Mouse (Mus musculus) midbrain, embryonic 16.5 days (tissue): ENCODE data around the gene Cbln3. TPM values are rescaled to one million over a fixed set of nuclear protein-coding genes. Genes with fewer than 3 reads are reported as not detected.

ENCODE experiments used
- ATAC-seq: fragments of 200-750 bp; cut with Nextera tagmentation; 2 replicates; pipeline ENCODE4 v1.8.0; 2017; ENCODE audit warnings: moderate TSS enrichment
- H3K27ac ChIP-seq: fragments of 300-500 bp; sonication (generic); 2 replicates; pipeline ENCODE4 v1.5.1; 2014; ENCODE audit warnings: mild to moderate bottlenecking, low read length, mixed read lengths
- H3K27me3 ChIP-seq: fragments of 300-500 bp; sonication (generic); 2 replicates; pipeline ENCODE4 v1.6.1; 2014; ENCODE audit warnings: low read depth, low read length, mixed read lengths; ENCODE audit not compliant: control insufficient read depth, insufficient read depth
- H3K36me3 ChIP-seq: fragments of 300-500 bp; sonication (generic); 2 replicates; pipeline ENCODE4 v1.6.1; 2014; ENCODE audit warnings: mild to moderate bottlenecking, low read length, moderate library complexity, mixed read lengths; ENCODE audit not compliant: control insufficient read depth, insufficient read depth
- H3K4me1 ChIP-seq: fragments of 300-500 bp; sonication (generic); 2 replicates; pipeline ENCODE4 v1.6.1; 2014; ENCODE audit warnings: mild to moderate bottlenecking, low read length, mixed read lengths; ENCODE audit not compliant: control insufficient read depth, insufficient read depth
- H3K4me2 ChIP-seq: fragments of 300-500 bp; sonication (generic); 2 replicates; pipeline ENCODE4 v1.6.1; 2014; ENCODE audit warnings: mild to moderate bottlenecking, low read length, mixed read lengths
- H3K4me3 ChIP-seq: fragments of 300-500 bp; sonication (generic); 2 replicates; pipeline ENCODE4 v1.5.1; 2014; ENCODE audit warnings: low read depth, mild to moderate bottlenecking, low read length, moderate library complexity, mixed read lengths
- H3K9ac ChIP-seq: fragments of 300-500 bp; sonication (generic); 2 replicates; pipeline ENCODE4 v1.6.1; 2014; ENCODE audit warnings: low read depth, low read length, mixed read lengths
- H3K9me3 ChIP-seq: fragments of 300-500 bp; sonication (generic); replicated peaks from 2 replicates; pipeline ENCODE4 v1.6.1; 2014; ENCODE audit warnings: mild to moderate bottlenecking, low read length, mixed read lengths; ENCODE audit not compliant: control insufficient read depth, poor library complexity, severe bottlenecking
- WGBS: fragments of 180-500 bp; shearing (Covaris S2); extraction: QIAGEN DNeasy Blood & Tissue Kit; methylation state at CpG from one replicate; pipeline ENCODE4 v1.1.7; 2014; 5-methylcytosine and 5-hydroxymethylcytosine counted together
- polyA plus RNA-seq: library from polyadenylated mRNA; unstranded; fragments of >200 nt; fragmentation: Nextera tagmentation; extraction: Ambion mirVana; gene quantifications from 2 replicates; pipeline ENCODE4 v1.2.1, GENCODE M21; 2015

Cbln3 gene
- 0.15 and 0.20 TPM in 2 replicates for polyA plus RNA-seq

DNA sequence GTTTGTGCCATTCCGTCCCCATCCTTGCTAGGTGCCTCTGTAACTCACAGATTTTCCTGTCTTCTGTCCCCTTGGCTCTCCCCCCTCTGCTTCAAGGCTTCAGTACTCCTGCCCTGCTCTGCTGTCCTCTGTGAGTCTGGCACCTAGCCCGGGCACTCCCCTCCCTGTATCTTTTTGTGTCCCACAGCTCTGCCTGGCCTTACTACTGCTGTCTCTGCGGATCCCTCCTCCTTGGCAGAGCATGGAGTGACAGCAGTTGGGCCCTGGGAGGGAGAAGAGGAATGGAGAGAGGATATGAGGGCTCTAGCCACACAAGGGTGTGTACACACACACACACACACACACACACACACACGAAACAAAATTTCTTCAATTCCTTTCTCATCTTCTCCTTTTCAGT lies at the start of gene Cbln3:
Gene Cbln3, minus strand, starts transcription at position 227 of the 400 bp plus-strand sequence.
- Histone ChIP-seq H3K4me1 (peaks cover 15% of the 10 kb centered on the region), H3K9ac (peak within 1 kb of the TSS; percentile 88), H3K4me2 (peak within 1 kb of the TSS; percentile 74), H3K27me3 (no peaks in the 10 kb centered on the region), H3K9me3 (no peaks in the 10 kb centered on the region), H3K36me3 (peaks cover 4% of the 10 kb centered on the region; the same call in 1 of the 2 replicates), H3K27ac (peak within 1 kb of the TSS; percentile 72), H3K4me3 (peak within 1 kb of the TSS; percentile 79)
- ATAC-seq, result peak; percentile 67
- 24% methylated on average over 4 of the region's 4 CpGs for WGBS

DNA sequence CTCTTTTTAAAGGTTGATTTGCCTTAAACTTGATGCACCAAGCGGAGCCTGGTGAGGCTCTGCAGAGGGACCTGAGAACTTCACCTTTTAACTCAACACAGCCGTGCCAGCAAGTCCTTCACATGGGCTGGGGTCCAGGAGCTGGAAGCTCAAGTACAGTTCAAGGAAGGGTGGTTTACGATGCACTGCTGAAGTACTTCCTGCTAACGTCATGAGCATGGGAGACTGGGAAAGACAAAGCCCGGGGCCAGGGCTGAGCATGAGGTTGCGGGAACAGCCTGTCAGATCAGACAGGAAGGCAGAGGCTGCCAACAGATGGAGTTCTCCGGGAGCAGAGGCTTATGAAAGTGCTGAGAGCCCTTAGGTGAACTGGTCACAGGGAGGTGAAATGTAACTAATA lies 49.4 kb upstream of the Cbln3 start:
- no peak overlapping the region for H3K4me2 ChIP-seq
- no peak for ATAC-seq
- 73% methylated on average over 7 of the region's 7 CpGs for WGBS
- H3K36me3 ChIP-seq, result no peaks in the 10 kb centered on the region
- H3K9me3 ChIP-seq, result peaks cover 3% of the 10 kb centered on the region; the same call in 1 of the 2 replicates
- H3K27me3 ChIP-seq, result no peaks in the 10 kb centered on the region
- no peaks in the 10 kb centered on the region for H3K4me1 ChIP-seq
- no peak overlapping the region for H3K4me3 ChIP-seq
- H3K27ac ChIP-seq, result no peak overlapping the region
- H3K9ac ChIP-seq, result no peak overlapping the region

DNA sequence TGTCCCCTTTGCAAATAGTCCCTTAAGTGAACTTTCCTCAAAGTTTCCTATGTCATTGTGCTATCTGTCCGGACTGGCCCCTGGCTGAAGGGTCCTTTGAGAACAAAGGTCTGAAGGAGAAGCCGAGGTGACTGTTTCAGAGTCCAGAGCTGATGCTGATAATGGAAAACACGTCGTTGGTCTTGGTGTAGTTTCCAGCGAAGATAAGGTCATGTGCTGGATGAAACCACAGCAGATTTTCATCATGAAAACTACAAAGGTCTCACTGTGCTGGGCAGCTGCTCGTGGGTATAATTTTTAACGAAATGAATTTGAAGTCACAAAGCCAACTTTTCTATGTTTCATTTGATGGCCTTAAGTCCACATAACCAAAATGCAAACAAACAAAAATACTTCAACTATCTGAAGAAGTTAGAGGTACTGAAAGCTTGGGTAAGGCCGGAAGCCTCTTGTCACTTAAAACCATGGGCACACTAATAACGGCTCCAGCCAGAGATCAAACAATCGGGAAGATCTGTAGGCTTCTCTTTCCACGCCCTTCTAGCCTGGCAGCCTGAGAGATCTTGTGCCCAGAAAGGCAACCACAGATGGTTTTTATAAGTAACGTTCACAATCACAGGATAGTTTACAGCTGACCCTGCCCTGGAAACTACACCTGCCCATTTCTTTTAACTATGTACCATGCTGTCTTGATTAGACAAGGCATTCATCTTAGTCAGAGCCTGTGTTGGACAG lies 45.2 kb upstream of the Cbln3 start:
- no peak overlapping the region for H3K9ac ChIP-seq
- WGBS, result 85% methylated on average over 12 of the region's 12 CpGs
- ATAC-seq, result no peak

DNA sequence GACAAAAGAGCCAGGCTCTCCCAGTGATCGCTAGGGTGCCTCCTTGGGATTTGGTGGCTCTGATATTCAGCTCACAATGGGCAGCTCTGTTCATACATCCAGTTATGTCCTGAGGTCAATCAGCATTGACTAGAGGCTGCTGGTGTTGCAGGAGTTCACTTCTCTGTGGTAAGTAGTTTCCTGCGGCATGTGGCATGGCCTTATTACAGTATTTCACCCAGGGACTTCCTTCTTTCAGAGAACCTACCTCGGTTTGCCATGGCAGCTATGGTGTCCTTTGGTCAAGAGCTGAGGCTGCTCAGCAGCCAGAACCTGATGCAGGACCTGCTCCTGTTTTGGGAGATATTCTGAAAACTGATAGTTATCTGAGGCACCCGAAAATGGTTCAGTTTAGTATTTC lies 42.7 kb upstream of the Cbln3 start:
- Histone ChIP-seq H3K9ac (no peak overlapping the region), H3K4me3 (no peak overlapping the region), H3K27ac (no peak overlapping the region), H3K9me3 (peaks cover 3% of the 10 kb centered on the region; the same call in 1 of the 2 replicates), H3K27me3 (no peaks in the 10 kb centered on the region), H3K4me2 (no peak overlapping the region), H3K4me1 (no peaks in the 10 kb centered on the region), H3K36me3 (no peaks in the 10 kb centered on the region)
- no peak for ATAC-seq
- 89% methylated on average over 4 of the region's 4 CpGs for whole genome bisulfite sequencing

More for the DNA sequence above, 45.2 kb upstream of the Cbln3 start:
- Histone ChIP-seq H3K27ac (no peak overlapping the region), H3K9me3 (peaks cover 3% of the 10 kb centered on the region; the same call in 1 of the 2 replicates), H3K4me1 (no peaks in the 10 kb centered on the region), H3K27me3 (no peaks in the 10 kb centered on the region), H3K4me3 (no peak overlapping the region), H3K4me2 (no peak overlapping the region), H3K36me3 (no peaks in the 10 kb centered on the region)

DNA sequence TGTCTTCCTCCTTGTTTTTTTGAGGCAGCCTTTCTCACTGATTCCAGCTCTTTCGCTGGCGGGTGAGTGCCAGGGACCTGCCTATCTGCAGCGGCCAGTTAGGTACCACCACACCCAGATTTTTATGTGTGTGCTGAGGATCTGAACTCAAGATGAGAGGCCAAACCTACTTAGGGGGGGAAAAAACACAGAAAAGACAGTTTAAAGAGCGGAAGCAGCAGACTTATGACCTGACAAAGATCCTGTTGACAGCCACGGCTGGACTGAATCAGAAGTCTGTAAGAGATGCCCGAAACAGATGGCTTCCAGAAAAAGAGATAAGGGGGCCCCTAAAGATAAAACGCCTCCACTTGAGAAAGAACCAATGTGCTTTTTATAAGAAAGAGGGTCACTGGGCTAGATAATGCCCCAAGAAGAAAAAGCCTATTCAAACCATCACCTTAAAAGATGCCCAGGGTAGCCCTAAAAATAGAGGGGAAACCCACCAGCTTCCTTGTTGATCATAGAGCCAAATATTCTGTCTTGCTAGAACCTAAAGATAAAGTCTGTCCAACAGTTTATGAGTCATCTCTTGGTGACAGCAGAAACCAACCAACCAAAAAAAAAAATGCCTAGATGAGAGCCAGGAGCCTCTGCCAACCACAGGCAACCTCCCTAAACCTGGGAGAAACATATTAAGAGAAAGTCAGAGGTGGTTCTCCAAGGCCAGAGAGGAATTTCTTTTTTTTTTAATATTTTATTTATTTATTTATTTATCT lies 38.5 kb upstream of the Cbln3 start:
- no peak for ATAC-seq
- no peak overlapping the region for H3K4me3 ChIP-seq
- no peak overlapping the region for H3K27ac ChIP-seq
- H3K4me2 ChIP-seq, result no peak overlapping the region
- 0 out of 2 replicates have a peak, but pooled peaks cover 3% of the 10 kb centered on the region for H3K4me1 ChIP-seq
- no peak overlapping the region for H3K9ac ChIP-seq
- no peaks in the 10 kb centered on the region for H3K9me3 ChIP-seq
- WGBS, result 86% methylated on average over 7 of the region's 7 CpGs
- H3K36me3 ChIP-seq, result no peaks in the 10 kb centered on the region
- no peaks in the 10 kb centered on the region for H3K27me3 ChIP-seq

DNA sequence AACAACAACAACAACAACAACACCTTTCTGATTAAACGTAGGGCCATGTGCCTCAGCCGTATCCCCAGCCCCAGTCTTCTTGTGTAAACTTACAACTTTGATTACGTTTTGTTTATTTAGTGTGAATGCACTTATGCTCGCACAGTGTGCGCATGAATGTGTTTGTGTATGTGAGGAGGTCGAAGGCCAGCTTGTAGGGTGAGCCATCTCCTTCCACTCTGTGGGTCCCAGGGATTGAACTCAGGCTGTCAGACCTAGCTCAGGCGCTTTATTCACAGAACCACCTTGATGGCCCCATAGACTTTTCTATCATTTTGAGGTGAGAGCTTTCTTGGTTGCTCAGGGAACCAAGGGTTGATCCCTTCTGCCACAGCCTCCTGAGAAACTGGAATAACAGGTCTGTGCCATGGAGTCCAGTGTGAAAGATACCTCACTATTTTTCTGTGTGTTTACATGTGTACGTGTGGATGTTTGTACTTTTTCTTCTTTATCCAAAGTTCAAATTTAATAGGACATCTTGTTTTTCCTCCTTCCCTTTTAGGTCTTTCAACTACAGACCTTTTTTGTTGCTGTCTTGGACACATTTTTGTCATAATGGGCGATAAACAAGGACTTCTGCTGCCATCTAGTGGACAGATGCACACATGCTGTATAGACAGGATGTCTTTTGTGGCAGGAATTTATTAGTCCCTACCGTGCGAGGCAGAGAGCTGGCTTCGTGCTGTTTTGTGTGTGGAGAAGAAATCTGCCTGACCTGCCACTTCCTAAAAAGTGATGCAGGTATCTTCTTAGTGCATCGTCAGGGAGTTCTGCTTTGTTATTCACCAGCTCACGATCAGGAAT lies 34.3 kb upstream of the Cbln3 start:
- WGBS, result 40% methylated on average over 14 of the region's 14 CpGs
- no peaks in the 10 kb centered on the region for H3K27me3 ChIP-seq
- H3K9ac ChIP-seq, result peak overlapping the region; percentile 56
- no peak overlapping the region for H3K4me3 ChIP-seq
- H3K27ac ChIP-seq, result peak overlapping the region; percentile 33; the same call in 1 of the 2 replicates
- peak overlapping the region; percentile 45; the same call in 1 of the 2 replicates for H3K4me2 ChIP-seq
- no peaks in the 10 kb centered on the region for H3K36me3 ChIP-seq
- ATAC-seq, result peak; percentile 91
- H3K9me3 ChIP-seq, result no peaks in the 10 kb centered on the region
- H3K4me1 ChIP-seq, result 0 out of 2 replicates have a peak, but pooled peaks cover 3% of the 10 kb centered on the region

DNA sequence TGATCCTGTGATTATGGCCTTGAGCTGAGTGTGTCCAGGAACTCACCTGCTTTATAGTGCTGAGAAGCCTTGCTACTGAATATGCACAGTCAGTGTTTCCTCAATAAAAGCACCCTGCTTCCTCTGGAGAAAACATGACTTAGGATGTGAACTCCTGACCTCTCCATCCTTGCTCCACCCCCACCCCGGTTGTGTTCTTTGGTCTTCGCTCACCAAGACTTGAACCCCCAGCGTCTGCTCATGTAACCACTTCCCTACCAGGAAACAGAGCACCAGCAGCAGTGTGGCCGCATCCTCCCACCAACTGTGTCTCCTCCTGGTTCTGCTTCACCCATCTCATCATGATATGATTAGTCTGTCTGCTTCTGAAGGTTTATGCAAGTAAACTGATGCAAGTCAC lies 29.2 kb upstream of the Cbln3 start:
- ATAC-seq, result no peak
- no peak overlapping the region for H3K4me3 ChIP-seq
- no peak overlapping the region for H3K9ac ChIP-seq
- H3K4me2 ChIP-seq, result no peak overlapping the region
- H3K36me3 ChIP-seq, result no peaks in the 10 kb centered on the region
- H3K4me1 ChIP-seq, result no peaks in the 10 kb centered on the region
- 55% methylated on average over 4 of the region's 4 CpGs for WGBS
- no peak overlapping the region for H3K27ac ChIP-seq
- no peaks in the 10 kb centered on the region for H3K27me3 ChIP-seq
- H3K9me3 ChIP-seq, result no peaks in the 10 kb centered on the region

DNA sequence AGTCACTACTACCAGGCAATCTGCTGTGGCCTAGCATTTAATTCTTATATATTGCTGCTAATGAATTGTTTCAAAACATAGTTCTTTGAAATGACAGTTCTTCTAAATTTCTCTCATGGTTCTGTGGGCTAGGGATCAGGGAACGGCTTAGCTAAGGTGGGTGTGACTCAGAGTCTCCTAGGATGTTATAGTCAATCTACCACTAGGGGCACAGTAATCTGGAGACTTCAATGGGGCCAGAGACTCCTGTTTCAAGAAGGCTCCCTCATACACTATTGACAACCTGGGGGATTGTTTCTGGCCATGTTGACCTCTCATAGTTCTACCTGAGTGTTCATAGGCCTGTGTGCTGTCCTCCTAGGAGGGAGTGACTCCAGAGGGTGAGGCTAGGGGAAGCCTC lies 21.3 kb upstream of the Cbln3 start:
- H3K9ac ChIP-seq, result no peak overlapping the region
- H3K27me3 ChIP-seq, result no peaks in the 10 kb centered on the region
- H3K4me1 ChIP-seq, result peaks cover 7% of the 10 kb centered on the region
- no peak for ATAC-seq
- no peak overlapping the region for H3K27ac ChIP-seq
- H3K4me2 ChIP-seq, result no peak overlapping the region
- H3K9me3 ChIP-seq, result no peaks in the 10 kb centered on the region
- WGBS, result 17% methylated on average over 1 of the region's 1 CpGs
- no peak overlapping the region for H3K4me3 ChIP-seq
- no peaks in the 10 kb centered on the region for H3K36me3 ChIP-seq
